Mouse (Mus musculus) heart, embryonic 16.5 days (tissue): ENCODE measurements at regions not wholly inside any gene's neighbourhood (a gene's known extent, or its start where the extent isn't known, plus 50 kb on each side); places are given as distances from the start of the nearest gene placed in this dataset.

ENCODE experiments used
- ATAC-seq: fragments of 200-750 bp; cut with Nextera tagmentation; replicated peaks from 2 replicates; pipeline ENCODE4 v1.8.0; 2017; ENCODE audit warnings: moderate number of reproducible peaks; ENCODE audit not compliant: insufficient read depth, low FRiP score; ENCODE audit errors: extremely low read depth
- H3K27ac ChIP-seq: fragments of 300-500 bp; sonication (generic); 2 replicates; pipeline ENCODE4 v1.5.1; 2014; ENCODE audit warnings: mild to moderate bottlenecking, low read length, control low read depth, moderate library complexity
- H3K27me3 ChIP-seq: fragments of 300-500 bp; sonication (generic); 2 replicates; pipeline ENCODE4 v1.6.1; 2014; ENCODE audit warnings: low read length, mixed read lengths; ENCODE audit not compliant: control insufficient read depth, insufficient read depth
- H3K36me3 ChIP-seq: fragments of 300-500 bp; sonication (generic); 2 replicates; pipeline ENCODE4 v1.6.1; 2014; ENCODE audit not compliant: control insufficient read depth, insufficient read depth
- H3K4me1 ChIP-seq: fragments of 300-500 bp; sonication (generic); 2 replicates; pipeline ENCODE4 v1.6.1; 2014; ENCODE audit warnings: low read length, mixed read lengths; ENCODE audit not compliant: control insufficient read depth, insufficient read depth
- H3K4me2 ChIP-seq: fragments of 300-500 bp; sonication (generic); 2 replicates; pipeline ENCODE4 v1.6.1; 2014; ENCODE audit warnings: low read depth, mild to moderate bottlenecking, control low read depth, low read length
- H3K4me3 ChIP-seq: fragments of 300-500 bp; sonication (generic); 2 replicates; pipeline ENCODE4 v1.5.1; 2014; ENCODE audit warnings: mild to moderate bottlenecking, control low read depth, low read length
- H3K9ac ChIP-seq: fragments of 300-500 bp; sonication (generic); 2 replicates; pipeline ENCODE4 v1.6.1; 2014; ENCODE audit warnings: low read length, control low read depth
- H3K9me3 ChIP-seq: fragments of 300-500 bp; sonication (generic); replicated peaks from 2 replicates; pipeline ENCODE4 v1.6.1; 2016; ENCODE audit warnings: low read length; ENCODE audit not compliant: control insufficient read depth
- WGBS: fragments of 180-500 bp; shearing (Covaris S2); extraction: QIAGEN DNeasy Blood & Tissue Kit; methylation state at CpG from one replicate; pipeline ENCODE4 v1.1.7; 2014; 5-methylcytosine and 5-hydroxymethylcytosine counted together

DNA sequence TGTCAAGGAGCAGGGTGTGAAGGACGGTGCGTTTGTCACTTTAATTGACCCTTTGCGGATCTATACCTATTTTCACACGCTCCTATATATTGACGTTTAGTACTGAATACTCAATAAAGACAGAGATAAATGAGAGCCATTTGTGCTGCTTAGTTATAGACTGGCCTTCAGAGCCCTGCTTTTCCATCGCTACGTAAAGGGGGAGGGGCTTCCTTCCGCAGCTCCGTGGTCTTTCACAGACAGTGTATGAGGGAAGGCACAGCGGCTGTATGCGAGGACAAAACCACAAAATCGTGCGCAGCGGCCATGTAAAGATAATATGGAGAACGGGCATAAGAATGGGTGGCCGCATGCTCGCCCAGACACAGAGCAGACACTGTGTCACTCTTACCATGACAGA lies 58.4 kb upstream of the Pced1b start:
- Histone ChIP-seq H3K27me3 (no peaks in the 10 kb centered on the region), H3K27ac (no peak overlapping the region), H3K4me3 (no peak overlapping the region), H3K4me2 (no peak overlapping the region), H3K36me3 (no peaks in the 10 kb centered on the region), H3K9me3 (no peaks in the 10 kb centered on the region), H3K9ac (no peak overlapping the region), H3K4me1 (peaks cover 4% of the 10 kb centered on the region; the same call in 1 of the 2 replicates)
- 82% methylated on average over 17 of the region's 17 CpGs for WGBS
- no peak for ATAC-seq

DNA sequence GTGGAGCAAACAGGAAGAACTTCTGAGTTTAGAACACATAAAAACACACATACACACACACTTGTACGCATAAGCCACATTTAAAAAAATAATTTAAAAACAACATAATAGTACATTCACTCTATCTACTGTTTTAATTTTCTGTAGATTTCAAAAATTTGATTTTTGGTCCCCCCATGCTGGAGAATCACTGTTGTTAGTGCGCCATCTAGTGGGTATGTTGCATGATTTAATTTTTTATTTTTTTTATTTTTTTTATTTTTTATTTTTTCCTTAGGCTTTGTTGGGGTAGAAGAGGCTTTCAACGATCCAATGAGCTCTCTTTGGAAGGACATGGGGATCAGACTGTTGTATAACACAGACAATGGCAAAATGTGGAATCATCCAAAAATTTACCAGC lies 59.1 kb upstream of the Pced1b start:
- 22% methylated on average over 3 of the region's 3 CpGs for WGBS
- Histone ChIP-seq H3K27me3 (no peaks in the 10 kb centered on the region), H3K27ac (no peak overlapping the region)

DNA sequence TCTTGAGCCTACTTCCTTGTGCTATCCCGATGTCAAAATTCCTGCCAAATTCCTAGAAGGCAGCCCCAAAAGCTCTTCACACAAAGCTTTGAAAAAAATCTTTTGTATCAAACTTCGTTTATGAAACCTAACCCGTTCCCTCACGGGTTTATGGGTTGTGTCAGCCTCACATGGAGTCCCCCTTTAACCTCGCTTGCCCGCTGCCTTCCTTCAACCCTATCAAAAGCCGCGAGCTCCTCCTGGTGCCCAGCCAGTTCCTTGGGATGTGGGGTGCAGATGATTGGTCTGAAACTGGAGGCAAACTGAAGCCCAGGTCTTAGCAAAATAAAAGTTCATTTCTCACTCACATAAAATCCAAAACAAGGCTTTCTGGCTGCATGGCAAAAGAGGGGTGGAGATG lies 60.9 kb upstream of the Pced1b start:
- Histone ChIP-seq H3K27me3 (no peaks in the 10 kb centered on the region), H3K4me3 (no peak overlapping the region), H3K27ac (no peak overlapping the region), H3K9ac (no peak overlapping the region), H3K4me1 (peaks cover 4% of the 10 kb centered on the region; the same call in 1 of the 2 replicates), H3K9me3 (no peaks in the 10 kb centered on the region), H3K36me3 (no peaks in the 10 kb centered on the region), H3K4me2 (no peak overlapping the region)
- ATAC-seq, result no peak
- 51% methylated on average over 8 of the region's 8 CpGs for WGBS

More for the DNA sequence above, 59.1 kb upstream of the Pced1b start:
- Histone ChIP-seq H3K4me1 (peaks cover 4% of the 10 kb centered on the region; the same call in 1 of the 2 replicates), H3K4me3 (no peak overlapping the region), H3K4me2 (no peak overlapping the region), H3K36me3 (no peaks in the 10 kb centered on the region), H3K9me3 (no peaks in the 10 kb centered on the region), H3K9ac (no peak overlapping the region)
- no peak for ATAC-seq

- Histone ChIP-seq H3K27me3 (no peaks in the 10 kb centered on the region), H3K4me1 (peaks cover 4% of the 10 kb centered on the region; the same call in 1 of the 2 replicates), H3K9me3 (no peaks in the 10 kb centered on the region), H3K27ac (no peak overlapping the region), H3K4me2 (no peak overlapping the region), H3K36me3 (no peaks in the 10 kb centered on the region), H3K9ac (no peak overlapping the region), H3K4me3 (no peak overlapping the region)
- ATAC-seq, result no peak
- WGBS, result 54% methylated on average over 9 of the region's 9 CpGs
These were observed 64.3 kb upstream of the Pced1b start for GRCm38 (mm10) chr15:97182617-97183038.

- no peak for ATAC-seq
These were observed 65.8 kb upstream of the Pced1b start for GRCm38 (mm10) chr15:97180970-97181669.

GRCm38 (mm10) chr15:97178286-97178685 lies 68.6 kb upstream of the Pced1b start:
- H3K27me3 ChIP-seq, result no peaks in the 10 kb centered on the region
- peaks cover under 1% of the 10 kb centered on the region; the same call in 1 of the 2 replicates for H3K4me1 ChIP-seq
- H3K36me3 ChIP-seq, result no peaks in the 10 kb centered on the region
- H3K4me2 ChIP-seq, result no peak overlapping the region
- ATAC-seq, result no peak
- H3K9me3 ChIP-seq, result no peaks in the 10 kb centered on the region
- H3K9ac ChIP-seq, result no peak overlapping the region
- H3K4me3 ChIP-seq, result no peak overlapping the region
- H3K27ac ChIP-seq, result no peak overlapping the region
- whole genome bisulfite sequencing, result 81% methylated on average over 3 of the region's 3 CpGs

More at GRCm38 (mm10) chr15:97180970-97181669, 65.8 kb upstream of the Pced1b start:
- Histone ChIP-seq H3K27me3 (no peaks in the 10 kb centered on the region), H3K4me1 (peaks cover 4% of the 10 kb centered on the region; the same call in 1 of the 2 replicates), H3K27ac (no peak overlapping the region), H3K4me2 (no peak overlapping the region), H3K9ac (no peak overlapping the region), H3K36me3 (no peaks in the 10 kb centered on the region), H3K4me3 (no peak overlapping the region), H3K9me3 (no peaks in the 10 kb centered on the region)
- 75% methylated on average over 9 of the region's 9 CpGs for WGBS

GRCm38 (mm10) chr15:97177806-97178205 lies 69.1 kb upstream of the Pced1b start:
- WGBS, result 71% methylated on average over 4 of the region's 4 CpGs
- H3K4me1 ChIP-seq, result peaks cover 5% of the 10 kb centered on the region
- H3K36me3 ChIP-seq, result no peaks in the 10 kb centered on the region
- H3K4me2 ChIP-seq, result no peak overlapping the region
- H3K27ac ChIP-seq, result no peak overlapping the region
- H3K9ac ChIP-seq, result no peak overlapping the region
- H3K9me3 ChIP-seq, result no peaks in the 10 kb centered on the region
- H3K27me3 ChIP-seq, result no peaks in the 10 kb centered on the region
- no peak overlapping the region for H3K4me3 ChIP-seq
- no peak for ATAC-seq

GRCm38 (mm10) chr15:97174989-97175388 lies 71.9 kb upstream of the Pced1b start:
- no peak overlapping the region for H3K4me3 ChIP-seq
- H3K9me3 ChIP-seq, result 0 out of 2 replicates have a peak, but pooled peaks cover 2% of the 10 kb centered on the region
- no peak for ATAC-seq
- H3K4me2 ChIP-seq, result no peak overlapping the region
- peaks cover 12% of the 10 kb centered on the region for H3K4me1 ChIP-seq
- 45% methylated on average over 5 of the region's 5 CpGs for WGBS
- no peaks in the 10 kb centered on the region for H3K27me3 ChIP-seq
- H3K9ac ChIP-seq, result no peak overlapping the region
- no peaks in the 10 kb centered on the region for H3K36me3 ChIP-seq
- no peak overlapping the region for H3K27ac ChIP-seq

DNA sequence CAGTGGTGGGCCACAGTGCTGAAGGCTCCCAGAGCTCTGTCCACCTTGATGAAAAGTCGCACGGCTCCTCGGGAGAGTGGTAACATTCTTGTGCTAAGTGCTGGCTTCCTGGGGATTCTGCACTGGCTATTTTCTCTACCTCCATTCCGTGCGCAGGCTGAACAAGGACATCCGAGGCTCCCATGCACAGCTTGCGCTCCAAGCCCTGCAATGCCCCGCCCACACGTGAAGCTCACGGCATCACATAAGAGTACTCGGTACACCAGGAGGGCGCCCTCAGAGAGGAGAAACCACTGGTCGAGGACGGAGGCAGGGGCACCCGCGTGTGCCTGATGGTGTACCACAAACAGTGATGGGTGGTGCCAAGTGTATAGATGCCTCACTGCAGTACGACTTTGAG lies 73.7 kb upstream of the Pced1b start:
- H3K27me3 ChIP-seq, result no peaks in the 10 kb centered on the region
- no peak overlapping the region for H3K27ac ChIP-seq
- peak overlapping the region; percentile 7; the same call in 1 of the 2 replicates for H3K4me3 ChIP-seq
- WGBS, result 50% methylated on average over 17 of the region's 17 CpGs
- H3K9ac ChIP-seq, result no peak overlapping the region
- H3K4me2 ChIP-seq, result peak overlapping the region; percentile 53
- no peak for ATAC-seq
- H3K36me3 ChIP-seq, result no peaks in the 10 kb centered on the region
- 0 out of 2 replicates have a peak, but pooled peaks cover 2% of the 10 kb centered on the region for H3K9me3 ChIP-seq
- H3K4me1 ChIP-seq, result peaks cover 12% of the 10 kb centered on the region
